Mouse (Mus musculus) brown adipose tissue, adult 24 weeks (tissue): ENCODE results near the gene Hebp1. TPM values are rescaled to one million over a fixed set of nuclear protein-coding genes. Genes with fewer than 3 reads are reported as not detected.

ENCODE experiments used
- H3K27ac ChIP-seq: fragments of 200-500 bp; replicated peaks from 2 replicates; pipeline ENCODE4 v1.5.1; 2012; ENCODE audit warnings: low read depth, mild to moderate bottlenecking, low read length
- H3K4me1 ChIP-seq: fragments of 200-500 bp; 2 replicates; pipeline ENCODE4 v1.6.1; 2012; ENCODE audit warnings: low read length, mixed read lengths; ENCODE audit not compliant: control insufficient read depth, insufficient read depth, insufficient read length
- H3K4me3 ChIP-seq: fragments of 200-500 bp; 2 replicates; pipeline ENCODE4 v1.5.1; 2012; ENCODE audit warnings: low read depth, mild to moderate bottlenecking, low read length, moderate library complexity; ENCODE audit not compliant: insufficient read depth
- polyA plus RNA-seq: library from polyadenylated mRNA; stranded (reverse); fragments of >200 nt; gene quantifications from 2 replicates; pipeline ENCODE4 v1.2.4, GENCODE M21; 2012; ENCODE audit not compliant: missing spikeins, insufficient read depth, insufficient read length

The Hebp1 gene
- polyA plus RNA-seq, 1 experiment = 64.6 TPM

GRCm38 (mm10) chr6:135137736-135138135 is 60.1 kb downstream of the Hebp1 start:
- Histone ChIP-seq H3K4me3 (no peak overlapping the region), H3K27ac (0 out of 2 replicates have a peak overlapping the region, but pooled peaks have one; percentile 46), H3K4me1 (peaks cover 2% of the 10 kb centered on the region; the same call in 1 of the 2 replicates)

DNA sequence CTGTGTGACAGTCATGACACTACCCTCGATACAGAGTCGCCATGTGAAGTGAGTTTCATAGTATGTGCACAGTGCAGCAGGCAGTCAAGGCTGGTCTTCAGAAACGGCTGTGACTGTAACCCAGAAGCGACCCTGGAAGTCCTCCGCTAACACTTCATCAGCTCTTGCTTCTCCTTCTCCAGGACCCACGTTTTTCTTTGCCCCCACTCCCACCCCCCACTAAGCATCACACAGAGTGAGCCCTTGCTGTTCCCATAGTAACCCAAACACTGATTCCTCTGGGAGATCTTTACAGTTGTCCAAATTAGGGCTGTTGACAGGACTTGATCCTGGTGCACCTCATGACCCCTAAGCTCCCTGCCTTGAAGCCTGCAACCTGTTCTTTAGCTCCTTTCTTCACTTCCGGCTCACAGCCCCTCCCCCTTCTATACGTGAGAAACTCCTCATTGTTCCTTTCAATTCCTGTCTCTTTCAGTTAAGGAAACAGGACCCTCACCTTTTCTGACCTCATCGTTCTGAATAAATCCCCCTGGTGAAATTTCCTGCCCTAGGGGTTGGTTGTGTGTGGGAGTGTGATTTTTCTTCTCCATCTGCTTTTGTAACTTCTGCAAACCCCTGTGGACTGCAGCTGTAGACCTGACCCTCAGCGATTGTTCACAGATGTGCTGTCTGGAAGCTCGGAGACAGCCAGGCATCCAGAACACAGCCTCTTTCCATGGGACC is 61.2 kb downstream of the Hebp1 start:
- peaks cover 2% of the 10 kb centered on the region; the same call in 1 of the 2 replicates for H3K4me1 ChIP-seq
- peak overlapping the region; percentile 56; the same call in 1 of the 2 replicates for H3K27ac ChIP-seq
- H3K4me3 ChIP-seq = no peak overlapping the region

DNA sequence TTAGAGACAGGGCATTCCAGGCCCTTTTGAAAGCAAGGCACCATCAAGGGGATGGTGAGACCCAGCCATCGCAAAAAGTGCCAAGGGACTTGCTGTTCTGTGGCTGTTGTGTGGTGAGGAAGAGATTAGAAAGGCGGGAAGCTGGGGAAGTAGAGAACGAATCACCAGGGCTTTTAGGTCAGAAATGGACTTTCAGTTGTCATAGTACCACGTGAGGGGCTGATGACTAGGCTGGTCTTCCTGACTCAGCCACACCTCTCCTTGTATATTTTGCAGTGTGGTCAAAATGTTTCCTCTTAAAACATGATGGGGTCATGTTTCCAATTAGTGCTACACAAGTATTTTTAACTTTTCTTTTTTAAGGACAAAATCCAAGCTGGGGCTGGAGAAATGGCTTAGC is 62.1 kb downstream of the Hebp1 start:
- Histone ChIP-seq H3K4me1 (peaks cover 2% of the 10 kb centered on the region; the same call in 1 of the 2 replicates), H3K4me3 (no peak overlapping the region), H3K27ac (no peak overlapping the region)

DNA sequence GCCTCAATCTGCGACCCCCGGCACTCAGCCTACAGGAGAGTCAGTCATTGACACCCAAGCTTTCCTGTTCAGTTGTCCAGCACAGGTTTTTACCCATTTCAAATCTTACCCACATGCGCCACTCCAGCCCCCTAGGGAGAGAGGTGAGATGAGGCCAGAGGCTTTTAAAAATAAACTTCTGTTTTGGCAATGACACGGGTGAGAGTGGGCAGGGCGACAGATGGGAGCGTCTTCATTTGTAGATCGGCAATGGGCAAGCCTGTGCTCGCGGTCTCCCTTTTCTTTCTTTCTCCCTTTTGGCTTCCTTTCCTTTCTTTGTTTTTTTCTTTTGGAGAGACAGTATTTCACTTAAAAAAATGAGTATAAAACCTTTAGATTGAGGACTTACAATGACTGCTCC is 64.3 kb downstream of the Hebp1 start:
- no peak overlapping the region for H3K4me3 ChIP-seq

GRCm38 (mm10) chr6:135133086-135133485 is 64.7 kb downstream of the Hebp1 start:
- H3K4me1 ChIP-seq = peaks cover 2% of the 10 kb centered on the region; the same call in 1 of the 2 replicates
- no peak overlapping the region for H3K27ac ChIP-seq
- no peak overlapping the region for H3K4me3 ChIP-seq

More for the DNA sequence above, 64.3 kb downstream of the Hebp1 start:
- peaks cover 2% of the 10 kb centered on the region; the same call in 1 of the 2 replicates for H3K4me1 ChIP-seq
- no peak overlapping the region for H3K27ac ChIP-seq

GRCm38 (mm10) chr6:135124755-135125380 is 73.0 kb downstream of the Hebp1 start:
- Histone ChIP-seq H3K4me3 (no peak overlapping the region), H3K4me1 (no peaks in the 10 kb centered on the region), H3K27ac (no peak overlapping the region)

GRCm38 (mm10) chr6:135118183-135118582 is 79.6 kb downstream of the Hebp1 start, which contains the start of gene Gprc5d:
Gprc5d (minus strand) TSS chr6:135118283.
- no peak within 1 kb of the TSS for H3K4me3 ChIP-seq
- H3K4me1 ChIP-seq = no peaks in the 10 kb centered on the region
- H3K27ac ChIP-seq = no peak within 1 kb of the TSS

GRCm38 (mm10) chr6:135116479-135116878 is 81.3 kb downstream of the Hebp1 start:
- no peaks in the 10 kb centered on the region for H3K4me1 ChIP-seq
- H3K27ac ChIP-seq = no peak overlapping the region
- H3K4me3 ChIP-seq = no peak overlapping the region

DNA sequence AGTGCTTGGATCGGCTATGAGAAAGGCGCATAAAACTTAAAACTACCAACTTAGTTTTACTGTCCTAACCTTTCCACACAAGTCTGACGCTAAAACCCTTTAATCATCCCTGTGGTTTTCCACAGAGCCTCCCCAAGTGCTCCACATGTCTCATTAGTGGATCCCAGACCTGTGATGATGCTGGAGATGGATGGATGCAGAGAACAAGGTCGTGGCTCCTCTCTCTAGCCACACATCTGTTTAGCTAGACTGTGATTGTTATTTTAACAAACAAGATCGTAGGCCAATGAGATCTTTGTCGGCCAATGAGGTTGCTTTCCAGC is 84.7 kb downstream of the Hebp1 start:
- Histone ChIP-seq H3K4me3 (no peak overlapping the region), H3K4me1 (no peaks in the 10 kb centered on the region), H3K27ac (no peak overlapping the region)

DNA sequence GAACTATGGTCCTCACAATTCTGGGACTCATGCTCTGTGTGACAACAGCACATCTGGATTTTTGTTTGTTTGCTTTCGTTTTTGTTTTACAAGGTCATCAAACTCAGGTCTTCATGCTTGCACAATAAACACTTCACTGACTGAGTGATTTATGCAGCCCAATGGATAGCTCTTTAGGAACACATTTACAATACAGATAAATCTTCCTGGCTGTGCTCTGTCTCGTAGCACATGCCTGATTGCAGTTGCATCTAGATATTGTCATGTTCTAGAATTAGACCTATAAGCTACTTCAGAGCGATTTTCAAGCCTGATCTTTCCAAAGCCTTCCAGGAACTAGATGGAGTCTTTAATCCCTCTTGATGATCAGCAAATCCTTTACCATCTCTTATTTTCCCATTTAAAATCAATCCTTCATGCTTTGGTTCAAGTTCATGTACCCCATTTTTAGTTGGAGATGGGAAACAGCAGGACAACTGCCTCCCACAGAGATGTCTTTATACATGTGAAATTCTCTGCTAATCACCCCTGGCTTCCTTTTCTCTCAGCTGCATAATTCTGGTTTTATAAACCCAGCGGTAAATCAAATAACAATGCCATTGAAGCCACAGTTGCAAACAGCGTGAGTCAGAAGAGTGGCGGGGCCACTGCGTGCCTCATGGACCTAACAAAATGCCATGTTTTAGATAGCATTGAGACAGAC is 85.3 kb downstream of the Hebp1 start:
- no peak overlapping the region for H3K4me3 ChIP-seq
- H3K4me1 ChIP-seq = no peaks in the 10 kb centered on the region
- no peak overlapping the region for H3K27ac ChIP-seq

- Histone ChIP-seq H3K4me3 (no peak overlapping the region), H3K27ac (no peak overlapping the region), H3K4me1 (no peaks in the 10 kb centered on the region)
These were observed 90.8 kb downstream of the Hebp1 start for GRCm38 (mm10) chr6:135107014-135107413.

- no peak overlapping the region for H3K4me3 ChIP-seq
- H3K4me1 ChIP-seq = no peaks in the 10 kb centered on the region
- no peak overlapping the region for H3K27ac ChIP-seq
These were observed 95.0 kb downstream of the Hebp1 start for GRCm38 (mm10) chr6:135102736-135103303.

DNA sequence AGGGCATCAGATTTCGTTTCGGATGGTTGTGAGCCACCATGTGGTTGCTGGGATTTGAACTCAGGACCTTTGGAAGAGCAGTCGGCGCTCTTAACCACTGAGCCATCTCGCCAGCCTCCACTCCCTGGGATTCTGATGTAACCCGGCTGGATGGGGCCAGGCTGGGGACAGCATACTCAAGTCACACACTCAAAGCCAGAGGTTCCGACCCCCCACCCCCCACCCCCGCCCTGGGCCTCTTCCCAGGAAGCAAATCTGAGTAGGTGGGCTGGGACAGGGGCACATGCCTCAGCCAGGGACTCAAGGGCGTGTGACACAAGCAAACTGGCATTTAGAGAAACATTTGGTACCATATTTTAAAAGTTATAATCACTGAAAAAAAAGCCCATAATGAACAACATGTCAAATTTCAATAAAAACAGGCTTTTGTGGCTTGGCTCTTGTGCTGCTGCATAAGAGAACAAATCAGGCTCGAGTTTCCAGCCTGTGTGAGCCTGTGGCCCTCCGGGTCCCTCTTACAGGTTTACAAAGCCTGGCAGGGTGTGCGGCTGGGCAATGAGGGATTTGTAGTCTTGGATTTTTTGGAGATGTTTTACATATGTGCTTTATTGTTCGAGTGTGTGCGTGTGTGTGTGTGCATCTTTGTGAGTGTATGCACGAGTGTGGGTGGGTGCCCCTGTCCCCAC is 96.9 kb downstream of the Hebp1 start:
- H3K27ac ChIP-seq = no peak overlapping the region
- no peaks in the 10 kb centered on the region for H3K4me1 ChIP-seq
- H3K4me3 ChIP-seq = no peak overlapping the region

DNA sequence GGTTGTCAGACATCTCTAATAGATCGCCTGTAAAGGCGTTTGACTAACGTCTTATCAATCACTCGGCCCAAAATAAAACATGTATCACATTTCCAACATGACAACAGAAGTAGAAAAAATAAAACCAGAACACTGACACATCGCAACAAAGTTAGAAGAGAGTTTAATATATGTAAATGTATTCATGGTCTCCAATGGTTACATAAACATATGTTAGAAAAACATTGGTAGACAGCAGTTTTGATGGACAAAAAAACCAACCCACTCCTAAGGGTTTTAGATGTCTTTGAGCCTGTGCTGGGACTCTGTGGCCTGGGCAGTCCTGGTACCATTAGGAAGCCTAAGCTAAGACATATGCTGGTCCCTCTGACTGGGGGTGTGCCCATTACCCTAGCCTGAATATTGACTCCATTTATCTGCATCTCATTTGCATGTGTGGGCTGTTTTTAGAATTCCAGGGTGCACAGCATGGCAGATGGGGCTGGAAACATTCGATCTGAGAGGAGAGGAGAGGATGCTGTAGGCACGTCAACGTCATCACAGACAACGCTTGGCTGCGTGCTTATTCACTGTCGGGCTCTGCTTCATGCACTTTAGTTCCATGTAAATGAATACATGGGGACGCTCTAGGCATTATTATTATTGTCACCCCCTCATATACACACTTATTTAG is 104.9 kb downstream of the Hebp1 start:
- Histone ChIP-seq H3K4me1 (no peaks in the 10 kb centered on the region), H3K4me3 (no peak overlapping the region), H3K27ac (no peak overlapping the region)
